Mouse (Mus musculus) G1E (cell line): ENCODE measurements around the gene Wnk2.

Experiments
- CTCF ChIP-seq: IDR thresholded peaks from 2 replicates; pipeline ENCODE4 v1.5.1; 2012; ENCODE audit warnings: low read depth, low read length, inconsistent platforms, mixed read lengths
- GATA1 ChIP-seq: IDR thresholded peaks from 2 replicates; pipeline ENCODE4 v1.6.1; 2012; ENCODE audit warnings: borderline replicate concordance, low read length, inconsistent platforms, mixed read lengths
- POLR2AphosphoS5 ChIP-seq: IDR thresholded peaks from 2 replicates; pipeline ENCODE4 v1.6.1; 2012; ENCODE audit warnings: low read depth, low read length, inconsistent platforms; ENCODE audit not compliant: insufficient replicate concordance
- TAL1 ChIP-seq: conservative IDR thresholded peaks from 2 replicates; pipeline ENCODE4 v1.6.1; 2012; ENCODE audit warnings: low read depth, low read length, inconsistent platforms, mixed read lengths

DNA sequence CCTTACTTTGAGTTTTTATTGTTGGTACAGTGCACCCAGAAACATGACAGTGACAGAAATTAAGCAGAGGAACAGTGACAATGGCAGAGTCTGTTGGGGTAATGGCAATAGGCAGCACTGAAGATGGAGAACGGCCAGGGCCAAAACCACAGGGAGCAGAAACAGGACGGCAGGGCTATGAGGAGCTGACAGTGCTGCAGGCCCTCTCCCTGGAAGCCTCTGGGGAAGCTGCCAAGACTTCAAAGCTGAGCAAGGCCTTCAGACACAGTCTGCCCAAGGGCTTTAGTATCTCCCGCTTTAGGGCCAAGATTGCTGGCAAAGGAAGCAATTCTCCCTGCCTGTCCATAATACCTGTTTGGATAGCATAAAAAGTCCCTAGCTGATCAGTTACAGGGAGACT, 146.1 kb downstream of the Wnk2 start:
- TF ChIP-seq CTCF (no peak), GATA1 (no peak), POLR2AphosphoS5 (no peak), TAL1 (no peak)
